Mouse (Mus musculus) limb, embryonic 14.5 days (tissue): ENCODE results near the gene Coq9. TPM values are rescaled to one million over a fixed set of nuclear protein-coding genes. Genes with fewer than 3 reads are reported as not detected.
A peak's percentile ranks its signal among the peaks of the same experiment; 100 is the strongest.

Source experiments
- ATAC-seq: fragments of 200-750 bp; cut with Nextera tagmentation; 2 replicates; pipeline ENCODE4 v1.8.0; 2017; ENCODE audit warnings: low read depth, moderate number of reproducible peaks, moderate TSS enrichment; ENCODE audit not compliant: low FRiP score
- DNase-seq: peaks from one replicate; pipeline ENCODE4 v3.0.0-alpha.2; 2015; ENCODE audit warnings: low spot score
- H3K27ac ChIP-seq: fragments of 300-500 bp; sonication (generic); replicated peaks from 2 replicates; pipeline ENCODE4 v1.5.1; 2014; ENCODE audit warnings: low read depth, mild to moderate bottlenecking, low read length, moderate library complexity, mixed read lengths
- H3K27me3 ChIP-seq: fragments of 300-500 bp; sonication (generic); 2 replicates; pipeline ENCODE4 v1.6.1; 2014; ENCODE audit warnings: low read length, mixed read lengths; ENCODE audit not compliant: control insufficient read depth, insufficient read depth
- H3K36me3 ChIP-seq: fragments of 300-500 bp; sonication (generic); 2 replicates; pipeline ENCODE4 v1.6.1; 2014; ENCODE audit warnings: mild to moderate bottlenecking, low read length, moderate library complexity, mixed read lengths; ENCODE audit not compliant: control insufficient read depth, insufficient read depth
- H3K4me1 ChIP-seq: fragments of 300-500 bp; sonication (generic); 2 replicates; pipeline ENCODE4 v1.6.1; 2014; ENCODE audit warnings: antibody characterized with exemption, low read length, mixed read lengths; ENCODE audit not compliant: control insufficient read depth, insufficient read depth
- H3K4me2 ChIP-seq: fragments of 300-500 bp; sonication (generic); replicated peaks from 2 replicates; pipeline ENCODE4 v1.6.1; 2014; ENCODE audit warnings: low read depth, mild to moderate bottlenecking, low read length, moderate library complexity; ENCODE audit not compliant: severe bottlenecking
- H3K4me3 ChIP-seq: fragments of 300-500 bp; sonication (generic); replicated peaks from 2 replicates; pipeline ENCODE4 v1.5.1; 2014; ENCODE audit warnings: low read length
- H3K9ac ChIP-seq: fragments of 300-500 bp; sonication (generic); 2 replicates; pipeline ENCODE4 v1.6.1; 2014; ENCODE audit warnings: mild to moderate bottlenecking, low read depth, low read length, moderate library complexity; ENCODE audit not compliant: severe bottlenecking
- H3K9me3 ChIP-seq: fragments of 300-500 bp; sonication (generic); 2 replicates; pipeline ENCODE4 v1.6.1; 2016; ENCODE audit warnings: low read length; ENCODE audit not compliant: control insufficient read depth
- POLR2A ChIP-seq: fragments of 200-500 bp; IDR thresholded peaks from 2 replicates; pipeline ENCODE4 v1.8.0; 2012; ENCODE audit warnings: inconsistent platforms, mild to moderate bottlenecking, moderate library complexity, borderline replicate concordance; ENCODE audit not compliant: insufficient read depth, insufficient read length; ENCODE audit errors: extremely low read depth
- WGBS: fragments of 180-500 bp; shearing (Covaris S2); extraction: QIAGEN DNeasy Blood & Tissue Kit; methylation state at CpG from one replicate; pipeline ENCODE4 v1.1.7; 2014; 5-methylcytosine and 5-hydroxymethylcytosine counted together
- polyA plus RNA-seq, 2 experiments: library from polyadenylated mRNA; depleted of rRNA in 1 of 2; stranded (reverse) in 1 of 2; unstranded in 1 of 2; fragments of >200 nt; fragmentation: Nextera tagmentation in 1 of 2; extraction: Ambion mirVana in 1 of 2; gene quantifications; 2 replicates each; pipeline versions ENCODE4 v1.2.1 to v1.2.3; 2012 to 2014

The Coq9 gene
- polyA plus RNA-seq, 2 experiments = 72.4 to 84.5 TPM

DNA sequence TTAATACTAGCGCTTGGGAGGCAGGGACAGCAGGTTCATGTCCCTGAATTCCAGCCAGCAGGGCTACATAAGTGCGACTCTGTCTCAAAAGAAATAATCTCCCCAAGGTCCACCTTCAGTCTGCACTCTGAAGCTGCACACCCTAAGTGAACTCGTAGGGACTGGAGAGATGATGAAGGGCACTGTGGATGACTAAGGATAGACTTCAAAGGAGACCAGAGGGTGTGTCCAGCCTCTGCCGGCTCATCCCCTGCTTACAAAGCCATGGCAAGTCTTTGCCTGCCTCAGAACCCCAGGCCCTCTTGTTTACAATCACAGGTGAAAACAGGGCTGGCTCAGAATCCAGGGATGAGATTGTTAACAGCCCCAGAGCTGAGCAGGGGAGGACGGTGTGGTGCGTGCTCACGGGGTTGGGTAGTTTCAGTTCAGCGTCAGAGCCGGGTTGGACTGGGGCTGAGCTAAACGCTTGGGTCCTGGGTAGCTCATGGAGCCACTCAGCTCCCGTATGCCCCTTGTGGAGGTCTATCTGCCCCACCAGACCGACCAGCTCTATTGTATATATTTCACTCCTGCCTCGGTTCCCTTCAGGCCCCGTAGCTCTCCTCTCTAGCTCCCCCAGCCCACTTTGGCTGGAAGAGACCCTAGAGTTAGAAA lies 50.4 kb downstream of the Coq9 start:
- no peaks in the 10 kb centered on the region for H3K4me1 ChIP-seq
- no peaks in the 10 kb centered on the region for H3K9me3 ChIP-seq
- H3K36me3 ChIP-seq = no peaks in the 10 kb centered on the region
- no peak overlapping the region for H3K4me2 ChIP-seq
- no peak overlapping the region for H3K9ac ChIP-seq
- H3K27ac ChIP-seq = no peak overlapping the region
- WGBS = 20% methylated on average over 14 of the region's 14 CpGs
- H3K4me3 ChIP-seq = no peak overlapping the region
- ATAC-seq (no peak), DNase-seq (no peak)
- no peak for TF ChIP-seq POLR2A
- no peaks in the 10 kb centered on the region for H3K27me3 ChIP-seq

DNA sequence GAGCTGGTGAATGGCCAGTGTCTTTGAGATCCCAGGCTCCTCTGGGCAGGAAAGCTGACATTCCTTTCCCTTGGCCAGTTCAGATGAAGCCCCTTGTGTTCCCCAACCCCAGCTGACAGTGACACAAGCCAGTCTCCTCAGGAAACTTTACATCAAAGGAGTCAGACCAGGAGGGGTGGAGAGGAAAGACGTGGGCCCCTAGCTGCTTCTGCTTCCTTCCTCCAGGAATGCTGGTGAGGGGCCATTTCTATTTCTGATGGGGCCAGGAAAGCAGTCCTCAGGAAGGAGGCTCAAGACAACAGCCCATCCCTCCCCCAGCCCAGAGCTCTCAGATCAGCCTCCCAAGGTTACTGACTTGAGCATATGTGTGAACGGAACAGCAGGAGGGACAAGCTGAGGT lies 54.8 kb downstream of the Coq9 start:
- WGBS = 23% methylated on average over 2 of the region's 2 CpGs

DNA sequence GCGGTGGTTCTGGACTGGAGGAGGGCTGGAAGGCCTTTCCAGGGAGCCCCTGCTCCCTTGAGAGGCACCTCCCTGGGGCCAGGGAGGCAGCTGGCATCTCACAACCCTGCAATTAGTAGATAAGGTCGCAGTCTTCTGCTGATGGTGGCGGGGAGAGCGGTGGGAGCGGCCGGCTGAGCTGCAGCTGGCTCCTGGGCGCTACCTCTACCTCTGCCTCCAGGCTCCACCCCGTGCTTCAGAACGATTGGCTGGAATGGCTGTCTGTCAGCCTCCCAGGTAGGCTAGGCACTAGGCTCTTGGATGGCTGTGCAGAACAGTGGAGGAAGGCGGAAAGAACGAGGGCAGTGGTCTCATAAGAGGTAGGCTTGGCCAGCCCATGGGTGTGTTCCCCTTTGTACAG lies 61.1 kb downstream of the Coq9 start:
- no peaks in the 10 kb centered on the region for H3K9me3 ChIP-seq
- peaks cover 25% of the 10 kb centered on the region for H3K36me3 ChIP-seq
- H3K9ac ChIP-seq = no peak overlapping the region
- no peak overlapping the region for H3K27ac ChIP-seq
- TF ChIP-seq POLR2A = no peak
- no peaks in the 10 kb centered on the region for H3K27me3 ChIP-seq
- H3K4me1 ChIP-seq = peaks cover 26% of the 10 kb centered on the region
- H3K4me2 ChIP-seq = no peak overlapping the region; the same call in 1 of the 2 replicates
- no peak overlapping the region for H3K4me3 ChIP-seq
- DNase-seq (no peak), ATAC-seq (no peak)
- 12% methylated on average over 11 of the region's 11 CpGs for WGBS

More for the DNA sequence above, 54.8 kb downstream of the Coq9 start:
- H3K4me3 ChIP-seq = no peak overlapping the region
- no peak overlapping the region for H3K27ac ChIP-seq
- ATAC-seq (no peak), DNase-seq (no peak)
- no peak overlapping the region for H3K4me2 ChIP-seq
- no peak for TF ChIP-seq POLR2A
- H3K9ac ChIP-seq = no peak overlapping the region
- no peaks in the 10 kb centered on the region for H3K36me3 ChIP-seq
- H3K27me3 ChIP-seq = no peaks in the 10 kb centered on the region
- H3K9me3 ChIP-seq = no peaks in the 10 kb centered on the region
- peaks cover 5% of the 10 kb centered on the region for H3K4me1 ChIP-seq

DNA sequence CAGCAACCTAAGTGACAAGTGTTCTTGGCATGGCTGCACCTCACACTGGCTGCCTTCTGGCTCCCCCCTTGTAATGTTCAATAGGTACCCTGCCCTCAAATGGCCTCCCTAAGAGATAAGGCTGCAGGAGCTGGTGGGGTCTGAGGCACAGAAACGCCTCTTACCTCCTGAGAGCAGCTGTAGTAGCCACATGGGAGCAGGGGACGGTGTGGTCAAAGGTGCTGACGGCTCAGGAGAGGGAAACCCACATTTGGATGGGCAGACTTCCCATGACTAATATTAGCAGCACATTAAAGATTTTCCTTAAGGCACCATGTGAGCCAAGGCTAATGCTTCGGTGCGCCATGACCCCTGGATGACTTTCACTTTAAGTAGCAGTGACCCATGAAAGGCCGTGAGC lies 62.5 kb downstream of the Coq9 start:
- Histone ChIP-seq H3K27ac (no peak overlapping the region), H3K27me3 (no peaks in the 10 kb centered on the region), H3K9me3 (no peaks in the 10 kb centered on the region), H3K4me1 (peaks cover 34% of the 10 kb centered on the region), H3K36me3 (peaks cover 38% of the 10 kb centered on the region), H3K4me3 (no peak overlapping the region), H3K9ac (peak overlapping the region; percentile 21; the same call in 1 of the 2 replicates), H3K4me2 (no peak overlapping the region)
- no peak for TF ChIP-seq POLR2A
- ATAC-seq = no peak
- no peak for DNase-seq
- WGBS = 11% methylated on average over 6 of the region's 6 CpGs

DNA sequence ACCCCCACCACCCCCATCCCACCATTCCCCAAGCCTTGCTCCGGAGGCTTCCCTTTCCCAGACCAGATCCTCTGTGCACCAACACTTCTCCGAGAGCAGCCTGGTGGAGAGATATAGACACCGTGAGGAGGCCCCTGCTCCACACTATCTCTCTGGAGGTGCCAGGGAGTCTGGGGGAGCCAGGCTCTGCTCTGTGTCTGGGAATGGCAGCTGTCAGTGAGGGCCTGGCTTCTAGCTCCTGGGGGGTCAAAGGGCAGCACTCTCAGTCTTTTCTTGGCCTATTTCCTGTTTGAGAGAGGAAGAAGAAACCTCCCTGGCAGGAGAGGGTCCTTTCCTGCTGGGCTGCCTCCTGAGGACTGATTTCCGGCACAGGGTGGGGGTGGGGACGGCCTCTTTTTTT lies 62.9 kb downstream of the Coq9 start:
- Histone ChIP-seq H3K4me2 (0 out of 2 replicates have a peak overlapping the region, but pooled peaks have one; percentile 13), H3K9me3 (no peaks in the 10 kb centered on the region), H3K27me3 (no peaks in the 10 kb centered on the region), H3K4me3 (no peak overlapping the region), H3K36me3 (peaks cover 42% of the 10 kb centered on the region), H3K27ac (no peak overlapping the region), H3K4me1 (peaks cover 35% of the 10 kb centered on the region), H3K9ac (peak overlapping the region; percentile 21; the same call in 1 of the 2 replicates)
- no peak for TF ChIP-seq POLR2A
- DNase-seq = no peak
- ATAC-seq = 0 out of 2 replicates have a peak, but pooled peaks have one; percentile 23
- WGBS = 11% methylated on average over 5 of the region's 5 CpGs

DNA sequence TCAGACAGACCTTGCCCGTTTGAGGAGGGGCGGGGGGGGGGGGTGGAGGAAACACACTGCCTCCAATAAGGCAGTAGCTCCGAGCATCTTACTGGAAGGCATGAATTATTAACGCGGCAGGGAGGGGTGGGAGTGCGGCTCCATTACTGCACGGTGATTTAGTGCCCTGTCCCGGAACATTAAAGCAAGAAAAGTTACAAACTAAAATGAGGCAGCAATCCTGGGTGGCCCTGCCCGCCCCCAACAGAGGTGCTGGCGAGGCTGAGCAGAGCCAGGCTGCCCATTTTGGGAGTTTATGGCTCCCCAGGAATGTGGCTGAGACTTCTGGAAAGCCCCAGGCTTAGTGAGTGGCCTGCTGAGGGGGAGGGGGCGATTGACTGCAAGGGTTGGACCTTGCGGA lies 65.6 kb downstream of the Coq9 start:
- 20% methylated on average over 12 of the region's 12 CpGs for WGBS
- Histone ChIP-seq H3K4me2 (no peak overlapping the region), H3K36me3 (peaks cover 68% of the 10 kb centered on the region), H3K9ac (no peak overlapping the region), H3K27me3 (no peaks in the 10 kb centered on the region), H3K27ac (no peak overlapping the region), H3K4me3 (no peak overlapping the region), H3K4me1 (peaks cover 35% of the 10 kb centered on the region), H3K9me3 (no peaks in the 10 kb centered on the region)
- peak; percentile 28; the same call in 1 of the 2 replicates for ATAC-seq
- peak; percentile 35 for DNase-seq
- no peak for TF ChIP-seq POLR2A

Other genes starting within 250 kb of the Coq9 start
- 18.7 and 20.0 TPM in 2 replicates for gene Rspry1, start 236.4 kb upstream of the Coq9 start, polyA plus RNA-seq (2012; rRNA removed)
- gene Rspry1, start 236.4 kb upstream of the Coq9 start, polyA plus RNA-seq (2014; fragmentation: Nextera tagmentation; extraction: Ambion mirVana) = 36.1 and 39.5 TPM in 2 replicates
- gene Fam192a, start 236.3 kb upstream of the Coq9 start, polyA plus RNA-seq (2012; rRNA removed) = 35.7 and 43.4 TPM in 2 replicates
- 61.5 and 62.4 TPM in 2 replicates for gene Fam192a, start 236.3 kb upstream of the Coq9 start, polyA plus RNA-seq (2014; fragmentation: Nextera tagmentation; extraction: Ambion mirVana)
- gene Arl2bp, start 171.7 kb upstream of the Coq9 start, polyA plus RNA-seq (2012; rRNA removed) = 111 and 125 TPM in 2 replicates
- gene Arl2bp, start 171.7 kb upstream of the Coq9 start, polyA plus RNA-seq (2014; fragmentation: Nextera tagmentation; extraction: Ambion mirVana) = 54.0 and 62.9 TPM in 2 replicates
- gene Pllp, start 142.0 kb upstream of the Coq9 start, polyA plus RNA-seq (2012; rRNA removed) = 1.6 and 2.1 TPM in 2 replicates
- gene Pllp, start 142.0 kb upstream of the Coq9 start, polyA plus RNA-seq (2014; fragmentation: Nextera tagmentation; extraction: Ambion mirVana) = 0.95 and 3.6 TPM in 2 replicates
- gene Ccl22, start 92.7 kb upstream of the Coq9 start, polyA plus RNA-seq (2012; rRNA removed) = not detected in 2 replicates
- gene Ccl22, start 92.7 kb upstream of the Coq9 start, polyA plus RNA-seq (2014; fragmentation: Nextera tagmentation; extraction: Ambion mirVana) = 0.14 TPM in 1 of 2 replicates, not detected in the other
- 8.7 and 10.5 TPM in 2 replicates for gene Cx3cl1, start 66.3 kb upstream of the Coq9 start, polyA plus RNA-seq (2012; rRNA removed)
- gene Cx3cl1, start 66.3 kb upstream of the Coq9 start, polyA plus RNA-seq (2014; fragmentation: Nextera tagmentation; extraction: Ambion mirVana) = 8.3 and 8.6 TPM in 2 replicates
- gene Ccl17, start 27.9 kb upstream of the Coq9 start, polyA plus RNA-seq (2012; rRNA removed) = 0.45 TPM in 1 of 2 replicates, not detected in the other
- gene Ccl17, start 27.9 kb upstream of the Coq9 start, polyA plus RNA-seq (2014; fragmentation: Nextera tagmentation; extraction: Ambion mirVana) = 0.67 TPM in 1 of 2 replicates, not detected in the other
- gene Ciapin1, start within 50 bp of the Coq9 start, polyA plus RNA-seq (2012; rRNA removed) = 55.0 and 55.2 TPM in 2 replicates
- 83.6 and 84.3 TPM in 2 replicates for gene Ciapin1, start within 50 bp of the Coq9 start, polyA plus RNA-seq (2014; fragmentation: Nextera tagmentation; extraction: Ambion mirVana)
- gene Polr2c, start 19.1 kb downstream of the Coq9 start, polyA plus RNA-seq (2012; rRNA removed) = 129 and 135 TPM in 2 replicates
- gene Polr2c, start 19.1 kb downstream of the Coq9 start, polyA plus RNA-seq (2014; fragmentation: Nextera tagmentation; extraction: Ambion mirVana) = 135 and 140 TPM in 2 replicates
- gene Dok4, start 38.0 kb downstream of the Coq9 start, polyA plus RNA-seq (2012; rRNA removed) = 29.1 and 35.8 TPM in 2 replicates
- 23.3 and 26.9 TPM in 2 replicates for gene Dok4, start 38.0 kb downstream of the Coq9 start, polyA plus RNA-seq (2014; fragmentation: Nextera tagmentation; extraction: Ambion mirVana)
- gene Ccdc102a, start 79.8 kb downstream of the Coq9 start, polyA plus RNA-seq (2012; rRNA removed) = 60.1 and 60.7 TPM in 2 replicates
- gene Ccdc102a, start 79.8 kb downstream of the Coq9 start, polyA plus RNA-seq (2014; fragmentation: Nextera tagmentation; extraction: Ambion mirVana) = 52.9 and 66.3 TPM in 2 replicates
- 0.45 and 0.90 TPM in 2 replicates for gene Adgrg5, start 85.4 kb downstream of the Coq9 start, polyA plus RNA-seq (2012; rRNA removed)
- 0.23 and 0.33 TPM in 2 replicates for gene Adgrg5, start 85.4 kb downstream of the Coq9 start, polyA plus RNA-seq (2014; fragmentation: Nextera tagmentation; extraction: Ambion mirVana)
- gene Adgrg1, start 136.4 kb downstream of the Coq9 start, polyA plus RNA-seq (2012; rRNA removed) = 25.6 and 35.2 TPM in 2 replicates
- 17.6 and 20.4 TPM in 2 replicates for gene Adgrg1, start 136.4 kb downstream of the Coq9 start, polyA plus RNA-seq (2014; fragmentation: Nextera tagmentation; extraction: Ambion mirVana)
- 6.7 and 8.0 TPM in 2 replicates for gene Adgrg3, start 179.4 kb downstream of the Coq9 start, polyA plus RNA-seq (2012; rRNA removed)
- 3.3 and 4.3 TPM in 2 replicates for gene Adgrg3, start 179.4 kb downstream of the Coq9 start, polyA plus RNA-seq (2014; fragmentation: Nextera tagmentation; extraction: Ambion mirVana)
- 0.10 and 0.12 TPM in 2 replicates for gene Drc7, start 216.8 kb downstream of the Coq9 start, polyA plus RNA-seq (2012; rRNA removed)
- 0.26 TPM in 1 of 2 replicates, not detected in the other for gene Drc7, start 216.8 kb downstream of the Coq9 start, polyA plus RNA-seq (2014; fragmentation: Nextera tagmentation; extraction: Ambion mirVana)
- gene Katnb1, start 242.9 kb downstream of the Coq9 start, polyA plus RNA-seq (2012; rRNA removed) = 31.6 and 39.4 TPM in 2 replicates
- 21.4 and 21.6 TPM in 2 replicates for gene Katnb1, start 242.9 kb downstream of the Coq9 start, polyA plus RNA-seq (2014; fragmentation: Nextera tagmentation; extraction: Ambion mirVana)